Mouse (Mus musculus) adrenal gland, adult 18-20 months (tissue): ENCODE data around the gene Usp18. TPM values are rescaled to one million over a fixed set of nuclear protein-coding genes. Genes with fewer than 3 reads are reported as not detected.

Source experiments
- DNase-seq, 2 experiments: peaks; one replicate each; pipeline ENCODE4 v3.0.0; 2021 to 2022; ENCODE audit warnings: low spot score in 2 of 2
- long read RNA-seq, 2 experiments: library from polyadenylated mRNA; stranded (forward); transcript quantifications; one replicate each; pipeline ENCODE4 v2.0.0; 2021
- total RNA-seq, 2 experiments: library from RNA; stranded (reverse); gene quantifications; 1 replicate in 1 of 2; 2 replicates in 1 of 2; pipeline ENCODE4 v1.2.3; 2021

Usp18 gene
- 1 to 10 TPM; 1.9 to 2.3 TPM for total RNA-seq
- long read RNA-seq, experiment 1, partial matches to known transcripts: 0 of 2 reads
- long read RNA-seq, experiment 1, other reads (novel, unspliced or antisense): 0 of 2 reads
- long read RNA-seq, experiment 2, transcript Usp18-201 (11 exons, 1,771 nt): major isoform, 8 of 9 reads
- long read RNA-seq, experiment 2, partial matches to known transcripts: 1 of 9 reads
- long read RNA-seq, experiment 2, other reads (novel, unspliced or antisense): 0 of 9 reads

DNA sequence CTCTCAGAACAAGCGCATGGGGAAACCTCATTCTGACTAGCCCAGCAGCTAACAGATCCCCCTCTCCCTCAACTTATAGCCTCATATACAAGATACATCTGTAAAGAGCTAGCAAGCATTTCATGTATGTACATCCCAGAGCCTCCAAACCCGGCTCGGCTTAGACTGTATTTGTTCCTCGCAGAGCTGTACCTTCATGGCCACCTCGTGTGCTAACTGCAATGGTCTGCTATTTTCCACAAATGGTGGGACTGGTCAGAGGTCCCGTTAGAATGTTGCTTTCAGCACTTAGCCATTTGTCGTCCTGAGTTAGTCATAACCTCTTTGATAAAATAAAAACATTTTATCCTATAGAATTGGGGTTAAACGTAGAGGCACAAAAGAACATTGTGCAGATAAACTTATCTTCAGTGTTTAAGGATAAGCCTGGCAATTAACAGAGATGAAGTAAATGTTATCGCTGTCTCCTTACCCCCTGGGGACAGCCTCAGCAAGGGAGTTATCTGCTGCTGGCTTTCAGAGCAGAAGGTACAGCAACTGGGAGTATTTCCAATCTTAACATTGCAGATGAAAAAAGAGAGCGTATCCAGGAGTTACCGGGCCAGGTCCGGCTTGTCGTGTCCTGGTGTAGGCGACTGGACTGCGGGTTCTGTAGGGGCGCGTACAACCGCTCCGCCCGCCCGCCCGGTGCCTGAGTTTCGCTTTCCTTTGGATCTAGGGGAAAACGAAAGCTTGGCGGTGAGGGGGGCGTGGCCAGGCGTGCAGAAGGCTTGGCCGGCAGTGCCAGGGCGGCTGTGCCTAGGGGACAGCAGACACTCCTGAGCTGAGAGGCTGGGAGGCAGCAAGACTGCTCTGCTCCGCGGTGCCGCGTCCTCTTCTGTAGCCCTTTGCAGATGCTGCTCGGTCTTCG, at the start of gene Usp18:
Usp18 (plus strand) TSS at position 780 of the 910 bp plus-strand sequence.
- peak; percentile 91 to 92 for DNase-seq

DNA sequence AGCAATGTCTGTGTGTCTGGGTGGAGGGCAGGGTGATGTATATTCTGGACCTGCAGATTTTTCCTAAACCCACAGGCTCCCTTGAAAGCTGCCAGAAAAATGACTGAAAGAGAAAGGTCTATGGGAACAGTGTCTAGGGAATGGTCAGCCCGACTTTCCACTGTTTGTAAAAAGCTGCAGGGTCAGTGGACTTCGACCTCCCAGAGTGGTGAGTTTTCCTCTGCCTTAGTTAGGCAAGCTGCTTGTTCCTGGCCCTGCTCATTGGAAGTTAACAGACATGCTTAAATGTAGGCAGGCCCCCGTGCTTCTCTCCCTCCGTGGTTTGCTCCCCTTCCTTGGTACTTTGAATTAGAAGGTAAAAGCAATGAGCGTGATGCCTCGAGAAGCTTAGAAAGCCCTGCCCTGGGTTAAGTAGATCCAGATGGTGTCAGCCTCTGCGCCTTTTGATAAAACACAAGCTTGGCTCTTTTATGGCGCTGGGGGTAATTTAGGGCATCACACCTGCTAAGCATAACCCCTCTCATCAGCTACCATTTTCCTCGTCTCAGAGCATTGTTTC, 47.8 kb upstream of the Usp18 start:
- DNase-seq: no peak

DNA sequence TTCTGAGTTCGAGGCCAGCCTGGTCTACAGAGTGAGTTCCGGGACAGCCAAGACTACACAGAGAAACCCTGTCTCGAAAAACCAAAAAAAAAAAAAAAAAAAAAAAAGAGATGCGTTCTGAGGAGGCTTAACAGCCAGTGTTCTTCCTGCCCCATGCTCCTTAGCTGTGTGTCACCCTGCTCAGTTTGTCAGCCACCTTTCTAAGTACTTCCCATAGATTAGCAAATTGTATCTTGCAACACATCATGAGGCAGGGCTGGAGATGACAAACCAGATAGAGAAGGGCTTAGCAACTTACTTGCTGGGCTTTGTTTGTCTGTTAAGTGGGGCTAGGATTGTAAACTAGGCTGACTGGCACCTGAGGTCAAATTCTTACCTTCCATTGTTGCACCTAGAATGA, 45.2 kb upstream of the Usp18 start:
- no peak for DNase-seq

DNA sequence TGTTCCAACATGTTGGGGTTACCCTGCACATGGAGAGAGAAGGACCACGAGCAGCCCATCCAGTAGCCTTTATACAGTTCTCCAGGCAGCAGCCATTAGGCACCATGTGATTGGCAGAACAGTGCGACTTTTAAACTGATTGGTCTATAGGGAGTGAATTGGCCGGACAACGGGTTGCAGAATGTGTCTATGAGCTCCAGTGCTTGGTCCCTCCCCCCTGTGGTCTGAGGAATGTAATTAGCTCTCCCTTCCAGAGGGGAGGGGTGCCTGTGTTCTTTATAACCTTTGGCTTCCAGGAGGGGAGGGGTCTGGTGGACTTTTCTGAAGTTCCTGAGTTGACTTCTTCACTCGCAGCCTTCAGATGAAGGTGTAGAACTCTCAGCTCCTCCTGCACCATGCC, 43.7 kb upstream of the Usp18 start:
- no peak for DNase-seq

DNA sequence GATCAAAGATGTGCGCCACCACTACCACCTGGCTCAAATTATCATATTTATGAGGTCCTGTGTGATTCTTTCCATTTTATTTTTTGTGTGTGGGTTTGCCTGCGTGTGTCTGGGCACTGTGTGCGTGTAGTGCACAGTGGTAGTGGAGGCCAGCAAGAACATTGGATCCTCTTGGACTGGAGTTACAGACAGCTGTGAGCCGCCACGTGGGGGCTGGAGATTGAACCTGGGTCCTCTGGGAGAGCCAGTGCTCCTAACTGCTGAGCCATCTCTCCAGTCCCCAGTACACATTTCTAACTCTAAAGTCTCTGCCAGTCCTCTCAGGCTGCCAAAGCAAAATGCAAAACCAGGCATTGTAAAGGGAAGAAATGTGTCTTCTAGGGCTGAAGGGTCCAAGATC, 39.2 kb upstream of the Usp18 start:
- DNase-seq: no peak

DNA sequence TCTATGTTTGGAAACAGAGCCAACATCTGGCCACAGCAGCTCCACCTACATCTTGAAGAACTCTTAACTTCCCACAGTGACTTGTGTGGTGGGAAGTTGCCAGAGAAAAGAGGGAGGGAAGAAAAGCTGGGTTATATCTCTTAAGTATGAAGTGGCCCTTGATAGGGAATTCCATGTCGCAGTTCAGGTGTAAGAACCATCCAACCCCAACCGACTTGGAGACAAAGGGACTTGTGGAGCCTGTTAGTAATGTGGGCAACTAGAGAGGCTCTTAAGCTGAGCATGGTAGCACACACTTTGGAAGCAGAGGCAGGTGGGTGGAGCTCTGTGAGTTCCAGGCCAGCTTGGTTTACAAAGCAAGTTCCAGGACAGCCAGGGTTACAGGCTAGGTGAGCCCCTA, 36.1 kb upstream of the Usp18 start:
- no peak for DNase-seq

DNA sequence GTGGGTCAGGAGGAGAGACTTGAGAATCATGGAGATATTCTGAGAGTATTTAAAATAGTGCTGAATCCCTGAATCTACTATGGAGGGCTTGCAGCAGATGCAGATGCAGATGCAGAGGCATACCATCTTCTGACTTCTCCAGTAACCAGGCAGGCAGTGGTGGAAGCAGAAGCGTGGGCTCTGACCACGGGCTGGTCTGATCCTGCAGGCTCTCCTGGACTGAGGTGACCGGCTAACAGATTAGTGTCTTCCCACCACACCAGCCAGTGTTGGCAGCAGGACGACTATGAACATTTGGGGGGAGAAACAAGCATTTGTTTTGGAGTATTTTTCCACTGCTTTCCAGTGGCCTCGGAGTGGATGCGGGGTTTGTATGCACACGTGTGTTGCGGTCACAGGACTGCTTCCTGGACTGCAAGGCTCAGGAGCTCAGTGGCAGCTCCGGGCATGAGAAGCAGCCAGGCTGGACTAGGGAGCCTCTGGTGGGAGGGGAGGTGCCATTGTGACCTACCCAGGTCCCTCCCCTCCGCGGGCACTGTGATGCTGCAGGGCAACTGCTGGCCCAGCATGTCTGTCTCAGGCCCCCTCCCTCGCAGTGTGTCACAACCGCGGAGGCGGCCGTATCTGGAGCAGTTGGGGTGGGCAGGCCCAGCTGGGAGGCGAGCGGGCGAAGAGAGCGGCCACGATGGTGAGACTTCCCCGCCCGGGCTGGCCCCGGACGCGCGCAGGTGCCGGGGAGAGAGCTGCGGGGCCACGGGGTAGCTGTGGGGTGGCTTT, 35.4 kb upstream of the Usp18 start, which contains the start of gene Tuba8:
Tuba8 (plus strand) TSS at position 548 of the 777 bp plus-strand sequence.
- peak; percentile 53 to 56 for DNase-seq

DNA sequence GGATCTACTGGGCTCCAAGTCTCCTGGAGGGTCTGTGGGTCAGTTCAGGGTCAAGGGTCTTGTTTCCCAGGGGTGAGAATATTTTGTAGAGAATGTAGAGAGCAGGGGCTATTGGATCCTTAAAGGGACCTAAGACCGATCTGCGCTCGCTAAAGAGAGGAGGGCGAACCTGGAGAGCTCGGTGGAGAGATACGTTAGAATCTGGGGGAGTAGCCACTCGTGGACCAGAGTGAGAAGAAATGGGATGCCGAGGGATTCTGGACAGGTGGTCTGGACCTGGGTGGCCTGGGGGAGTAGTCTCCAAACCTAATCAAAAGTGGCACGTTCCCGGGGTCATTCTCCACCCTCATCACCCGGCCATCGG, 34.8 kb upstream of the Usp18 start:
- DNase-seq: no peak

DNA sequence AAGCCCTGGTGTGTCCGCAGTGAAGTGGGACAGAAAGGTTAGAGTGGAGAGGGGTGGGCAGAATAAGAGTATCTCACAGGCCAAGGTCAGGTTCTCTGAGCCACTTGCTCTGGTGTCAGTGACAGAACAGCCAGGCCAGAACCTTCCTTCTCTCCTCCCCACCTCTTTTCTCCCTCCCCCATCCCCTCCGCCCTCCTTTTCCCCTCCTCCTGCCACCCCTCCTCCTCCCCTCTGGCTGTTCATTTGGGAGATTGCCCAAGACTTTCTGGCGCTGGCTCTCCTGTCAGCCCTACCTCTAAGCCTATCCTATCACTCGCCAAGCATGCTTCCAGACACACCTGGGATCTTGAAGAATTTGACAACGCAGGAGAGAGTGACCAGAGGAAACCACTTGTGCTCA, 34.0 kb upstream of the Usp18 start:
- no peak for DNase-seq

DNA sequence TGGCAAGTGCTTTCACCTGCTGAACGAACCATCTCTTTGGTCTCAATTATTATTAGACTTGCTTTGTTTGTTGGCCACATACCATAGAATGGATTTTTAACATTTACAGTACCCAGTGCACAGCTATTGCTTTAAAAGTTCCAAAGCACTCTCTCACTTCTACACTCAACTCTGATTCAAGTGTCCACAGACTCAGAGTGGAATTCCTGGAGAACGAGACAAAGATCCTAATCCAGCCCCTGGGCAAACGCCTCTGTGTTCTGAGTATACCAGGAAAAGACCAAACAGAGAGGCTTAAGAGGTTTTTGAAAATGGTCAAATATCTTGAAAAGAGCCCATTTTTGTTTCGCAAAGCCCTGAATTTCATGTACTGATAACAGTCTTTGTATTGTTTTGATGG, 32.7 kb upstream of the Usp18 start:
- DNase-seq: no peak

DNA sequence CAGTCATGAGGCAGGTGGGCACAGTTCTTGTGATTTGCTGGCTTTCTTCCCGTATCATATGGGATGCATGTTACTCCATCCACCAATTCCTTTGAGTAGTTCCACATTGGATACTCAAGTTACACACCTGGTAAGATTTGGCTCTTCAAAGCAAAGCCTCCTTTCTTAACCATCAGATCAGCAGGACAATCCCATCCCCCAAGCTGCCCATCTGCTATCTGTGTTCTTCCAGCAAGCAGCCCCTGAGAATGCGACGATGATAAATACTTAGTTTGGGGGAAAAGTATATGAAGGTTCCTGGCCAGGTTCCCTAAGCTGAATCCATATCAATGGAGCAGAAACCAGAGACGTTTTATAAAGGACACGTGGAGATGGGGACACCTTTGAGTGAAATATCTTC, 31.5 kb upstream of the Usp18 start:
- DNase-seq: no peak

DNA sequence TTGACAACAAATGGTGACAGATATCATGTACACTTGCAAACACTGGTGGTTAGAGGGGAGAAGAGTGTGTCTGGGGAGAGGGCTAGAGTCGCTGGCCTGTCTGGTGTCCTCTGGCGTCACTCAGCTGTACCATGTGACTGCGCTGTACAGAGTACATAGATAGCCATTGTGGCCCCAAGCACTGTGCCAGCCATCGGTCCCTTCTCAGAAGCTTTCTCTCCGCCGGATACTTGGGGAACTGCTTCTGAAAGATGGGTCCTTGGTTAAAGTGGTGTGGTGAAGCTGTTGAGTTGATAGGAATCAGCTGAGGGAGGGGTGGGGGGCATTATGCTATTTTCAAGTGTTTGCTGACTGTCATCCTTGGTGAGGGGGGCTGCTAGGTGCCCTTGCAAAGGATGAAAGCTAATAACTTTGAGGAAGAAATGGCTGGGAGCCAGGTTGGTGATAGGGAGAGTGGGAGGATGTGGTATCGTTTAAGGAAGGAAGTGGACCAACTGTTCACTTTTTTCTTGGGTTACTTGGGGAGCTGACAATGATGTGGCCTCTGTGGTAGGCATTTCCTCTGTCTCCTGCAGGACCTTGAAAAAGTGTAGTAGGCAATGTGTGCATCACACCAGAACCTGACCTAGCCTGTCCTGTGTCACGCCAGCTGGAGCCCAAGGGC, 30.9 kb upstream of the Usp18 start:
- DNase-seq: no peak

DNA sequence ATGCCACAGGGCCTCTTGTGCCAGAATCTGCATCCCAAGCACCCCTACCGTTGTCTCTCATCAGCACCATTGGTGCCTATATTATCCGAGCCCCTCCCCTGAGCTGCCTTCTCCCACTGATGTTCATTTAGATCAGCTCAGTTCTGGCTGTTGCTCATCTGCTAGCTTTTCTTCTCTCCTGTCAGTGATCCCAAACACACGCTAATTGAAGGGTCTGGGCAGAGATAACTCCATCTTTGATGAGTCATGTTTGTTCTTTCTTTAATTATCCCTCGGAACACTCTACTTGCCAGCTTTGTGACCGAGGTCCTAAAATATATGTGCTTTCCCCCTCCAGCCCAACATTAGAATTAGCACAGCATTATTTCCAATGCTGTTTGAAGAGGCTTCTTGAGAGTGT, 30.4 kb upstream of the Usp18 start:
- DNase-seq: no peak

DNA sequence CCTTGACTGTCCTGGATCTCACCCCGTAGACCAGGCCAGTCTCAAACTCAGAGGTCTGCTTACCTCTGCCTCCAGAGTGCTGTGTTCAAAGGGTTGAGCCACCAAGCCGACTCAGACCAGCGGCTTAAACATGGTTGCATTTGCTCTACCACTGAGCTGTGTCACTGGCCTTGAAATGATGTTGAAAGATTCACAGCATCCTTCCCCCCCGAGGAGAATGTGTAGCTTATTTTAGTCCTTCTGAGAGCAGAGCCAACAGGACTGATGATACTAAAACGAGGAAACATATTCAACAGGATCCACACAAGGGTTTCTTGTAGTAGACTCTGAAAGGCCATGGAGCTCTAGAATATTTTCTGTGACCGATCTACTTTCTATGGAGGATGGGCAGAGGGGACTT, 29.8 kb upstream of the Usp18 start:
- DNase-seq: no peak

DNA sequence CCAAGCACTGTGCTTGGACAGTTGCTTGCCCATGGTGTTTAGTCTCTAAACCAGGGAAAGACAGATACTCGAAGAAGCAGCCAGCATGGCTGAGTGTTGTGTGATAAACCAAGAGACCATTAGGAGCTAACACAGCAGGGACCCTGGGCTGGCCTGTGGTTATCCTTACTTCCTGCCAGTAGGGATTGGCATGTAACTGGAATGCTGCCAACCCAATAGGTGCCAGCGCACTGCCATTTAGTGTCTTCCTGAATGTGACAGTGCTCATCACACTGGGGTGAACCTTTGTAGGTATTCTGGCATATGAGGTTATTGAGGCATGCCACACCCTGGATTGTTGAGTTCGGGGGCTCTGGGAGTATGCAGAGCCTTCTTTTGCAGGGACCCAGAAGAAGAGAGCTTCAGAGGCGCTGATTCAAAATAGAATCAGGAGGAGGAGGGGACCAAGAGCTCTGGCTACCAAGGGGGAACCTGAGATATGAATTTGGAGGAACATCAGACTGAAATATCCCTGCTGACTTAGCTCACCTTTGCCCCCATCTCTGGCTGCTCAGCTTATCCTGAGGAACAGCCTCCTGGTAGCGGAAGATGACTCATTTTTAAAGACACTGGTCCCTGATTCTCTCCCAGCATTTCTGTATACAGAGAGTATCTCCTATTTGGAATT, 29.0 kb upstream of the Usp18 start:
- DNase-seq: no peak

DNA sequence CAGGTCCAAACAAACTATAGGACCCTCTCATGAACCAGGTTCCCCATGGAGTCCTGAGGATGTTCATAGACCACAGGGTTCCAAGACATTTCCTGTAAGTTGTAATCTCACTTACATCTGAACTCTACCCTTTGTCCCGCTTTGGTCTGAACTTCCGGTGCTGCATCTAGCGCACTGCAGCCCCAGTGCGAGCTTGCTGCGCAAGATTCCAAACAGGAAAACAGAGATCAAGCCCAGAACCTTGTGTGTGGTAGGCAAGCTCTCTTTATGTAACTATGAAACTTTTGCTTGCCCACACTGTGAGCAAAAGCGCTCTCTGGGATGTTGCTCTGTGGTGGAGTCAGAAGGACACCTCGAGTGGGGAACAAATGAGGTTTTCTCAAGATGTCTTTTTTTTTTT, 27.7 kb upstream of the Usp18 start:
- no peak for DNase-seq

DNA sequence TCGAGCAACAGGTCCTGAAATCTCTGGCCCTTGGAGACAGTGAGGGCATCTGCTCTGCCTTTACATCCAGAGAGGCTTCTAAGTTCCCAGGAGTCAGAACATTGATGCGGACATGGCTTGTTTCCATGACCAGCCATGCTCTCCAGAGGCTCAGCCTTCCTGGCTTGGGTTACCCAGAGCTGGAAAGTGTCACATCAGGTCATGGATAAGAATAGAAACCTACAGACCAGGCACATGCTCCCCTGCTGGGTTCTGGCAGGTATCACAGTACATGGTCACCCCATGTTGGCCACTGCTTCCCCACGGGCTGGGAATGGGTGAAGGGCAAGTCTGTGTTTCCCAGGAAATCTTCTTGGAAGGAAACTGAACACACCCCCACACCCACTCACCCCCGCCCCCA, 26.3 kb upstream of the Usp18 start:
- DNase-seq: no peak

DNA sequence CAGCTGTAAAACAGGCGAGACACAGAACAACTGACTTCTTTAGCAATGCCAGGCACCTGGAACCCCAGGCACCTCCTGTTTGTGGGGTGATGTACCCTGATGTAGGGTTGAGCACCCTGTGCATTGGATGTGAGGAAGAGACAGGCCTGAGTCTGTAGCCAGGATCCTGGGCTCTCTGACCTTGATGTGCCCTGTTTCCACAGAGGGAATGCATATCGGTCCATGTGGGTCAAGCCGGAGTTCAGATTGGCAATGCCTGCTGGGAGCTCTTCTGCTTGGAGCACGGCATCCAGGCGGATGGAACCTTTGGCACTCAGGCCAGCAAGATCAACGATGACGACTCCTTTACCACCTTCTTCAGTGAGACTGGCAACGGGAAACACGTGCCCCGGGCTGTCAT, 25.5 kb upstream of the Usp18 start:
- no peak for DNase-seq

DNA sequence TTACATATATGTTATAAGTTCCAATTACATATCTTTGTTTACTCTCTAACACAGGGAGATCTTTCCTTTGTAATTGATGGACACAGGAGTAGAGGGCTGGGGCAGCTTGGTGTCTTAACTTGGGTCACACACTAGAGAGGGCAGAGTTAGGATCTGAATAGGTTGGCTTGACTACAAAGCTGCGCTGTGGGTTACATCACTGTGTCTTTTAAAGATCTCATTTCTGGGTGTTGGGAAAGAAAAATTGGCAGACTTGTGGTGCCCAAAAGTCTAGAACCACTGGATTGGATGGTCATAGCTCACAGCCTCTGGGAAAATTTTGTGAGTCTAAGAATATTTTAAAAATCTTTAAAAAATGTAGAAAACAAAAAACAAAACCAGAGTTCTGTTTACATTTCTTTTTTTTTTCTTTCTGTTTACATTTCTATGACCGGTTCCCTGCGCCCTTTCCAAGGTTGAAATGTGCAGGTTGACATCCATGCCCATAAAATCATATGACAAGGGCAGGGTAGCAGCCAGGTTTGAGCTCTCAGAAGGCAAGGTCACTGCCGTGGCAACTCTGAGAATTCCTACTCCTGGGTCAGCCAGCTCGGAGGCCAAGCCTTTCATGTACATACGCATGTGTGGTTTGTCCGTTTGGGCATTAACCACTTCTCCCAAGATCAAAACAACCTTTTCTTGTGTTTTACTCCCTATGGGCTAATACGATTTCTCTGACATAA, 23.7 kb upstream of the Usp18 start:
- DNase-seq: no peak

DNA sequence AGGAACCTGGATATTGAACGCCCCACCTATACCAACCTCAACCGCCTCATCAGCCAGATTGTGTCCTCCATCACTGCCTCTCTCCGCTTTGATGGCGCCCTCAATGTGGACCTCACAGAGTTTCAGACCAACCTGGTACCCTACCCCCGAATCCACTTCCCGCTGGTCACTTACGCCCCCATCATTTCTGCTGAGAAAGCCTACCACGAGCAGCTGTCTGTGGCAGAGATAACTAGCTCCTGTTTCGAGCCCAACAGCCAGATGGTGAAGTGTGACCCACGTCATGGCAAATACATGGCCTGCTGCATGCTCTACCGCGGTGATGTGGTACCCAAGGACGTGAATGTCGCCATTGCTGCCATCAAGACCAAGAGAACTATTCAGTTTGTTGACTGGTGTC, 22.7 kb upstream of the Usp18 start:
- DNase-seq: no peak
